Mouse (Mus musculus): ENCODE measurements at regions not wholly inside any gene's neighbourhood (a gene's known extent, or its start where the extent isn't known, plus 50 kb on each side); places are given as distances from the start of the nearest gene placed in this dataset.
A peak's percentile ranks its signal among the peaks of the same experiment; 100 is the strongest.

DNA sequence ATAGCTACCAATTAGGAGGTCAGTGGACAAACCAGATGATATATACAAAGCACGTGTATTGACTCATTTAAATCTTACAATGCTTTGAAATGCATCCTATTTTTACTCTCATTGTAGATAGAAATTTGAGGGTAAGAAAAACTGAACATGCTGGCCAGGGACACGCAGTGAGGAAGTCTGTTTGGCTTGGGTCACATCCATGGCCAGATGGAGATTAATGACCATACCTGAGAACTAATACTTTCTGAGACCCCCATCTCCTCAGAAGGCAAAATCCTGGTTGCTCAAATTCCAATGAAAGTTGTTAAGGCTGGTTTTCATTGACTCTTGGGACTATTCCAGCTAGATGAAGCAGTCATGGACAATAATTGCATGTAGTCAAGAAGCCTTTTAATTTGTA, 850.3 kb downstream of the Gsdmc2 start:
- no peak for DNase-seq (ENCODE audit: low read depth)

DNA sequence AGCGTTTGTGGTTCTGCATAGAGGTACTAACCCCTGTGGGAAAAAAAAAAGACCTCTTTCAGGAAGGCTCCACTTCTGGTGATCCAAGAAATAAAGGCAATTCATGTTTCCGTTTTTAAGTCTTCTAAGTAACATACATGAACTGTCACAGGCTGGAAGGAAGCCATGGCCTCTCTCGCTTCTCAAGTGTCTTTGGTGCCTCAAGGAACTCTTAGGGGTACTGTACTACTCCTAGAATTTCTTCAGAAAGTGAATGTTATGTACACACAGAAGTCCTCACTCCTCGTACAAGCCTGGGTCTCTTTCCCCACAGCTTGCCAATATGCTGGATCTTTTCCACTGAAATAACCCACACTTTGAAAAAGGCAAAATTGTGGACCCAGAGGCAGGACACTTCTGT, 858.1 kb downstream of the Gsdmc2 start:
- no peak for DNase-seq (ENCODE audit: low read depth)

DNA sequence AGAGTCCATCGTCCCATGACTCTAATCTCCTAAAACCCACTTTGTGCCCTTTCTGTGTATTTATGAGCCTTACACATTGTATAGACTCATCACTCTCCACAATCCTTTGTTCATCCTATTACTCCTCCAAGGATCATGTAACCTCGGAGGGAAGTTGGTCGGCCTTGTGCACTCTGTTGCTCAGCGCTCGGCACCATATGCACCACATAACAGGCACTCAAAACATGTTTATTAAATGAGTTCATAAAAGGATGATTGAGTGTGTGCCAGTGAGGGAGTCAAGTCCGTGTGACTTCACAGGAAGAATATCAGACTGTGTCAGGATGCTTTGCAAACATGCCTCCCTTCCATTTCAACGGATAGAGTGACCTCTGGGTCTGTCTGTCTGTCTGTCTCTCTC, 858.8 kb downstream of the Gsdmc2 start:
- no peak for DNase-seq (ENCODE audit: low read depth)

DNA sequence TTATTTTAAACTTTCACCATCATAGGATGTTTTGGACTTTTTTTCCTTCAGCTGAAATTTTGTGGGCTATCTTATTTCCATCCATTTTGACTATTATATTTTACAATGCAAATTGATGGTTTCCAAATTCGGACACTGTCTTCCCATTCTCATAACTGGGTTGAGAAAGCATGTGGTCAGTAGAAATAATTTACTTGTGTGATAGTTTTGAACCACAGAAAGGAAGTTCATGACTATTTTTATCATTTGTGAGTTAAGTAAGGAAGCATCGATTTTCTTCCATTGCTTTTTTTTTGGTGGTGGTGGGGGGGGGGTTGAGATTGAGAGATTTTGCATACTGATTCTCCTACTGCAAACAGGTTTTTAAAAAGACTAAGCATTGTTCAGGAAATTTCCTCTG, 874.4 kb downstream of the Gsdmc2 start:
- DNase-seq (ENCODE audit: low read depth): no peak

DNA sequence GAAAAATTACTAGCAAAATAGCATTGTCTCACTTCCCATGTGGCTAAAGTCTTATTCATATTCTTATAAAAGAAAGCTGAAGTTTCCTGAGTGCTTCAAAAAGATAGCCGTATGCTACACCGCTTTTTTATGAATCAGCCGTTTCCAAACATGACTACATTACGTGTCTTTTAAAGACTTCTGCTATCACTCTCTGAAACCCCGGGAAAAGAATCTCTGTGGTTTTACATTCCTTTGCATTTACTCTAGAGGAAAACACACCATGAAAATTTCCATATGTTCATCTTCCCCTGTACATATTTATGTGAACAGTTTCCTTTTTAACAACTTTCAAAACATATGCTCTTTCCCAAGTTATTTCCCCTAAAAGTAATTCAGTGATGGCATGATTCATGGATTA, 882.3 kb downstream of the Gsdmc2 start:
- DNase-seq (ENCODE audit: low read depth): peak; percentile 69

DNA sequence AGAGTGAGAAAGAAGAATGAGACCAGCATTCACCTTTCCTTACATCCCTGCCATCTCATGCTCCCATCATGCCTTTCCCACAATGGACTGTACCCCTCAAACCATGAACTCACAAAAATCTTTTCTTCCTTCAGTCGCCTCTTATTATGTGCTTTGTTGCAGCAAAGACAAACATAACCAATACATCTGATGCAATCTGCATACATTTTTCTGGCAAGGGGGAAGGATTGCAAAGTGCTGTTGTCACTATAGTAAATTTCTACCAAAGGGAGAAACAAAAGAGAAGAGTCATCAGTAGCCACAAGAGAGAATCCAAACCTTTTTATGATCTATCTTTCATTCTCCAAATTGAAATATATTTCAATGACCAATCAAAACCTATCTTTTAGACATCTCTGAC, 884.4 kb downstream of the Gsdmc2 start:
- DNase-seq (ENCODE audit: low read depth): no peak

DNA sequence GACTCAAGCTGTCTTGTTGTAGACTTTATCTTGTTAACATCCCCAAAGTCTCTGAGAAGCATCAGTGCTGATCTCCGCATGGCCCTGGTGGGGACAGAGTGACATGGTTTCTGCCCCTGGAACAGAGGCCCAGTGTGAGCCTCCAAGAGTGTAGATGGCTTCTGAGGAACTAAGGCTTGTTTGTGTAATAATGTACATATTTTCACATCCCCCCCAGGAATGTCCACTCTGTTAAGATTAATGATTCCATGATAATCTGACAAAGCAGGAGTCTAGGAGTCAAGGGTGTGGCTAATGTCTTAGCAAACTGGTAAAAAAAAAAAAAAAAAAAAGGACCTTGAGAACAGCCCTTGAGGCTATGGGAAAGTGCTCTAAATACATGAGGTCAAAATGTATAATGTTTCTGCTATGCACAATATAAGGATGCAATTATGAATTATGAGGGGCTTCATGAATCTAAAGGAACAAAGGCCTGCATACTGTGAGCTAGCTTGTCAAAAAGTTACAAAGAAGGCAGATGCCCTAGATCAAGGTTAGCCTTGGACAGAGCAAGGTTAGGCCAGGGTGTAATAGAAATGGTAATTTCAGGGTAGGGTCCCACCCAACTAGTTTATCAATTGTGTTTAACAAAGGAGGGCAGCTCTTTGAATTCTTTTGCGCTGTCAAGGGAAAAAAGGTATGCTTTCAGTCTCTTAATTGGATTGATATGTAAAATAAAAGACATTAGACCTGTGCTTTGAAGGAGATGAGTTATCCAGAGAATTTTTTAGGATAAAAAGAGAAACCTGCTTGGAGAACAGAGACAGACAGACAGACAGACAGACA, 886.3 kb downstream of the Gsdmc2 start:
- DNase-seq (ENCODE audit: low read depth): no peak

DNA sequence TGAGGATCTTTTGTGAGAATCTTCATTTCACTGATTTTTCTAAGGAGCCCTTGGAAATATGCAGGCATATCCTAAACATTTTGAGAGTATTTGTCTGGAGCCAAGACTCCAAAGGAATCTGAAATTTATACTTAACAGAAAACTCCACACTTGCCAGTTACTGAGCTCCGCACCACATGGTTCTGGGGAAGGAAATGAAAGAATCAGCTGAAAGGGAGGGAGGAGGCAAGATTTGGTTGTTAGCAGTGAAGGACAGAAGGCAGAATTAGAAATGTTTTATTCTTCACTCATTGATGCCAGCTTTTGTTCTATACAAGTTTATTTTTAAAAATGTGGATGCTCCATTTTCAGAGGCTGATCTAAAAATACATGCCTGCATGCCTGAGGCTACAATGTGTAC, 890.1 kb downstream of the Gsdmc2 start:
- DNase-seq (ENCODE audit: low read depth): no peak

DNA sequence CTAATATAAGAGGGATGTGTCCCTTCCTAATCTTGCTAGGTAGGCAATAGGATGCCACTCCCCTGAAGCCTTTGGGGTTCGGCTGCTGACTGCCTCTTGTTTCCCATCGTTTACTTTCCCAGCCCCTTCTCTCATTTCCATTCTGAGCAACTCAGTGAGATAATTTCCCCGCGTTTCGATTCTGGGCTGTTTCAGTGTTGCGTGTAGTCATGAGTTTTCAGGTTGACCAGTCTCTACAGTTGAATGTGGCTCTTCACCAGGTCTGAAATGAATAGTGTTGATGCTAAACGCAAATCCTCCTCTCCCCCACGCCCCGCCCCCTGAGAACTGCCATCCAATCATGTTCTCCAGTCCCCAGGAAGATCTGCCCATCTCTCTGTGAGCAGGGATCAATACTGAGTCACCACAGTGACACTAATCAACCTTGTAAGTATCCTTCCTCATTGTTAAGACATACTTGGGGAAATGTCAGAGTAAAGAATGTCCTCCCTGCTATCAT, 890.6 kb downstream of the Gsdmc2 start:
- DNase-seq (ENCODE audit: low read depth): no peak

DNA sequence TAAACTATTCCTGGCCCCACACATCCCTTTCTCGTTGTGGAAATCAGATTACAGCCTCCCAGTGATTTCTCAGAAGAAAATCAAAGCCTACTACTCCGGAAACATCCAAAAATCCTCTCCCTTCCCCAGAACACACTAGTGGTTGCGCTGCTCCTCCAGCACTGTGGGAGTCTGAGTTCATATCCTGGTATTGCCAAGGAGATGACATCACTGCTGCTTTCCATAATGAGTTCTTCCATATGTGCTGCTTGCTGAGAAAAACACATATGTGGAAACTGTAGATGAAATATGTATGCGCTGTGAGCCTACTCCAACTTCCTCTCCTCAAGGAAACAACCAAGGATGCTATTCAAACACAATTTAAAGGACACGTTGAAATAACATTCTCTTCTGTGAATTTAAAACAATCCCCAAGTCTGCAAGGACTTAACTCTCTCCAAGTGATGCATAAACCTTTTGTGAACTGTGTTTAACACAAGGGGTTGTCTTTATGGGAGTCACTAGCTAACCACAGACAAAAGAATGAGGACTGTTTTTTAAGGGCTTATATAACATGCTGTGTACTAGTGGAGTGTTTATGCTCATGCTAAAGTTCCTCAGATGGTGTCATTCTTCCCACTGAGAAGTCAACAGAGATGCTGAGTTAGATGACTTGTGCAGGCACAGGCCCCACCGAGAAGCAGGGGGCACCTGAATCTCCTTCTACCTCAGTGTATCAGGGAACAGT, 891.6 kb downstream of the Gsdmc2 start:
- peak; percentile 56 for DNase-seq (ENCODE audit: low read depth)

DNA sequence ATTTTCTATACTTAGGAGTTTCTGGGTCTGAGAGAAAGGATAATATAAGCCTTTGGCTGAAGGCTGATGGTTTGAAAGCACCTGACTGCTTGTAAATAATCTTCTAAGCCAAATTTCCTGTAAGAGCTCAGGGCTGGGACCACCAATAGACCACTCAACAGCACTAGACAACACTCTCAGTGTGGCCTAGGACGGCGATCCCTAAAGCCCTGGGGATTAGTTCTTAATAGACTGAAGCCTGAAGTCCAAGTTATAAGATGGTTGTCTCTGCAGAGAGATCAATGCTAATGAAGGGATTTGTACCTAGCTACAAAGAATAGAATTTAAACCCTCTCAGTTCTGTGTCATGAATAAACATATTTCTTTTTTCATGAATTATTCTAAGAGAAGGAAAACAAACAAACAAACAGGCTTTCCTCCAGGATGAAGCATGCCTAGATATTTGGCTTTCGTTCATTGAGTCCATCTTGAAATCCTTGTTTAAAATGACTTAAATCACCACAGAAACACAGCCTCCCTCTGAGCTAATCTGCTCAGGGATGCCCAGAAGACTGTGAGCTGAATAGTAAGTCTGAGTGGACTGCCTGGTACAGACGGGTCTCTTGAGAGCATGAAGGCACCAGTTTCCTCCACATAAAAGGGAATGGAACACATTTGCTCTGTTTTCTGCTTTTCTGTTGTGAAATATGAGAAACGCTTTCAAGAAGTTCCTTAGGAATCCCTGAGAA, 892.3 kb downstream of the Gsdmc2 start:
- no peak for DNase-seq (ENCODE audit: low read depth)

DNA sequence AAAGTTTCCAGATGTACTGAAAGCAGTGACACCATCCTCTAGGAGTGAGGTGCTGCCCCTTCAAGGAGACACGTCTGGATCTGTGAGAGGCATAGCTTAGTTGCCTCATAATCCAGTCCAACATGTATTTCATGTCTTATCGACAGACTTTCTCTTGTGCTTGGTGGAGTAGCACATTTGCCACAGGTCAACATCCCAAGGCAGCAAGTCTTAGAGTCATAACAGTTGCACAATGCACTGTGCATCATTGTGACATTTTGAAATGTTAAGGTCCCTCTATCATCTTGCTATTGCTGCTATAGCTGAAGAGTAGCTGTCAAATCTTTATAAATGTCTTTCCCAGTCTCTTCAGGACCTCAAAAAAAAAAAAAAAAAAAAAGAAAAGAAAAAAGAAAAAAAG, 905.6 kb downstream of the Gsdmc2 start:
- DNase-seq (ENCODE audit: low read depth): no peak

DNA sequence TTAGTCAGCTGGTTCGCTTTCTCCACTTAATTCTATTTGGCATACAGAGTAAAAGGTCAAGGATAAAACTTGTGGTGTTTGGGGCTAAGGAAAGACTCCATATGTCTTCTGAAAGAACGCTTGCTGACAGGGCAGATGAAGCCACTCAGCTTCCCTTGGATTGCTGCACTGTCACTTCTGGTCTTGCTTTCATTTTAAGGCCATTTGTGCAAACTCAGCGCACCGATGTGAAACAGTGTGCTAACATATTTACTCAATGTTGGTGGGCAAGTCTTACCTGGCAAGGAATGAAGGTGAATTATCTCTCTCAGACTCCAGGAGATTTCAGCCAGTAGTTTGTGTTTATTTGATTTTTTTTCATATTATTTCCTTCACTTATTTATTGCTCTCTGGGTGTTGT, 907.2 kb downstream of the Gsdmc2 start:
- no peak for DNase-seq (ENCODE audit: low read depth)

DNA sequence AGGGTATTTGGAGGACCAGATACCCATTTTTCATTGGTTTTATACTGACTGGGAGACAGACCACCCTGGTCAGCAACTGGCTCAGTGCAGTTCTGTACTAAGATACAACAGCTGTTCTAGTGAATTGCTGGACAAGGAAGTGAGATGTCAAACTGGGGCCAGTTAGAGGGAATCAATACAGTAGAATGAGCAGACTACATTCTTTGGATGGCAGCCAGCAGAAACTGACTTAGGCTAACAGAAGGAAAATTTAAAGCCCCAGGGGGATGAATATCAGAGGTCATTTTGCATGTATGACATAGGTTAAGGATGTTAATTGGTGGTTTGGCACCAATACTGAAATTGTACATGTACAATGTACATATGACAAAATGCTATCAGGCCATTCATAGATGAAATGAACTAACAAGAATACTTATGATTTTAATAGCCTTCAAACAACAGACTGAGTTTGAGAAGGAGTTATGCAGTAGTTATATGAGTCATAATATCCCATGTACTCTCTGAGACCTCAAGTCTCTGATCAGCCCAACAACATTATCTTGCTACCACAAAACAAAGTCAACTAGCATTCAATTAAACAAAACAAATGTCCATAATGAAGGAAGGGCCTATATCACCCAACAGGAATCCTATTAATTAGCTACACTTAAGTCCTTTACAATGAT, 910.3 kb downstream of the Gsdmc2 start:
- peak; percentile 83 for DNase-seq (ENCODE audit: low read depth)

DNA sequence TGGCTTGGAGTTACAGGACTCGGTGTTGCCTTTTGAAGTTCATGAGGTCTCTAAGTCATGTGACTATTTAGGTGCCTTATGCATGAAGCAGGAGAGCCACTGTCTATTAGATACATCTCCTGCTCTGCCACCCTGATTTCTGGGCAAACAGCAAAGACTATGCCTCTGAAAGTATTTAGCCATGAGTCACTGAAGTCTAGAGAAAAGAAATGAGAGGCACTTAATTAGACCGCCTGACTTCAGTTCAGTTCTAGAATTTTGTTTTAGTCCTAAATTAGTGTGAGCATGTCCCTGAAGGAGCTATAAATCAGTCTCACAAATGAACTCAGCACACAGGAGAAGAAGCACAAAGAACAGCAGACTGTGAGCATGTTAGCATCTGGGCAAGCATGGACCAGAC, 924.5 kb downstream of the Gsdmc2 start:
- peak; percentile 25 for DNase-seq (ENCODE audit: low read depth)

DNA sequence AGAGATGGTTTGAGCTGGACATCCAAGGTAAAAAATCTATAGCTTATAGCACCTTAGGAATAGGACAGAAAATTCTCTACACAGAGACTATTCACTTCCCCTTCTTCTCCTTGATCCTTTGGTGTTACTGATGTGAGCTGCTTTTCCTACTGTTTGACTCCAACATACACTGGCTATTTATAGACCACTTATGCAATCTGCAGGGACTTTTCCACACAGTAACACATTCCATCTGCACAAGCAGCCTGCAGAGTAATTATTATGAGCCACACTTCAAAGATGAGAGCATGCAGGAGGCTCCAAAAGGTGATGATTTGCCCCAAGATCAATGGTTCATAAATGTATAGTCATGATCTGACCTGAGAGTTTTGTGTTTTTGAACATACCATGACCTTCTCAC, 925.7 kb downstream of the Gsdmc2 start:
- peak; percentile 41 for DNase-seq (ENCODE audit: low read depth)

DNA sequence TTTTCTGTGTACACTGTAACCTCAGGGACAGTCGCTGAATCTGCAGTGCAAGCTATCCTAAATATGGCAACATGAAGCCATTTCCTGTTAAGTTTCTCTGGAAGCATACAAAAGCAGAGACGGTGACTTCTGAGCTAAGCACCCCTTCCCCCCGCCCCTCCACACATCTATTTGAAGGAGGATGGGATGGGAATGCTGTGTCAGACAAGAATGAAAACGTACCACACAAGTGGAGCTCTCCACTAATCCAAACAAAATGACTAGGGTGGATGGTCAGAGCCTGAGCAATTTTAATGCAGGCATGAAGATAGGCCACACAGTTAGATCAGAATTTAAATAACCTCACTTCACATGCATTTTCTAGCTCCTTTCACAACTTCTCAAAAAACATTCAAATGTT, 936.6 kb downstream of the Gsdmc2 start:
- no peak for DNase-seq (ENCODE audit: low read depth)

DNA sequence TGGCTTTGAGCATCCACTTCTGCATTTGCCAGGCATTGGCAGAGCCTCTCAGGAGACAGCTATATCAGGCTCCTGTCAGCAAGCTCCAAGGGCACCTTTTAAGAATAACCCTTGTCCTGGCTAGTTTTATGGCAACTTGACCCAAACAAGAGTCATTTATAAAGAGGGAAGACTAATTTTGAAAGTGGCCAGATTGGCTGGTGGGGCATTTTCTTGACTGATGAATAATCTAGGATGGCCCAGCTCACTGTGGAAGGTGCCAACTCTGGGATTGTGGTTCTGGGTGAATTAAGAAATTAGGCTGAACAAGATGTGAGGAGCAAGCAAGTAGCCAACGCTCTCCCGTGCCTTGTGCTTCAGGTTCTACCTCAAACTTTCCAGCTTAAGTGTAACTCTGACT, 937.8 kb downstream of the Gsdmc2 start:
- no peak for DNase-seq (ENCODE audit: low read depth)

DNA sequence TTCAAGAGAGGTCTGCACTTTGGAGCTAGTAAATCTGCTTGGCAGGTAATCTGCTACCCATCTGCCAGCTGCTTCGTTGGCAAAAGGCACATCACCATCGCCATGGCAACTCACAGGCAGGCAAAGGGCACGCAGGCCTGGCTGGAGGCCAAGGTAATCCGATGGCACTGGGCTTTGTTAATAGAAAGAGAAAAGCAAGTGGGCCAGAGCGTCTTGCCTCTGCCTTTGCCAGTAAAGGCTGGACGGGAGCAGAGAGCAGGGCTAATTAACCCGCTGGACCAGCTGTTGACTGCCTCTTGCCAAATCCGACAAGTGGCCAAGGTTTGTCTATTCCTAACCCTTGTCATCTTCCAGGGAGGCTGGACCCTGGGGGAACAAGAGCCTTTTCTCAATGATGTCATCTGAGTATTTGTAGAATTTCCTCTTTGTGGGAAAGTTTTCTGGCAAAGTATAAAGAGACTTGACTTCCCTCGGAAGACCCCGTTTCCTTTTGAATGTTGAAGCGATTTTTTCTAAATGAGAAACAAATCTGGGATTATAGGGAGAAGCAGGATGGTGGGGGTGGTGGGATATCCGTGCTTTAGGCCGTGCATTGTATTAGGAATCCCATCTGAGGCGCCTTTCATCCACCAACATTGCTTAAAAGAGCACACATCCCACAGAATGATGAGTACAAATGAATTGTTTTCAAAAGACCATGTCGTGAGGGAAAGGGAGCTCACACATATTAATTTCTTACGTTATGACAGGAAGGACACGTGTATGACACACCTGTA, 941.7 kb downstream of the Gsdmc2 start:
- peak; percentile 39 for DNase-seq (ENCODE audit: low read depth)

DNA sequence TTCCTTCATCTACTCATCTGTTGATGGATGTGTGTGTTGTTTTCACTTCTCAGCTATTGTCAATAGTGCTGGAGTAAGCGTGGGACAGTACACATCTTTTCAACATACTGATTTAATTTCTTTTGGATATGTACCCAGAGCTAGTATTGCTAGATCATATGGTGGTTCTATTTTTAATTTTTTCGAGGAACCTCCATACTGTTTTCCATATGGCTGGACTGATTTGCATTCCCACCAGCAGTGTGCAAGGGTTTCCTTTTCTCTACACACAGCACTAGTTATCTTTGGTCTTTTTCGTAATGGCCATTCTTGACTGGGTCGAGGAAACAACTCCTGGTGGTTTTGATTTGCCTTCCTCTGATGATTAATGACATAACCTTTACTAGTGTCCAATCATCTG, 943.0 kb downstream of the Gsdmc2 start:
- DNase-seq (ENCODE audit: low read depth): no peak

DNA sequence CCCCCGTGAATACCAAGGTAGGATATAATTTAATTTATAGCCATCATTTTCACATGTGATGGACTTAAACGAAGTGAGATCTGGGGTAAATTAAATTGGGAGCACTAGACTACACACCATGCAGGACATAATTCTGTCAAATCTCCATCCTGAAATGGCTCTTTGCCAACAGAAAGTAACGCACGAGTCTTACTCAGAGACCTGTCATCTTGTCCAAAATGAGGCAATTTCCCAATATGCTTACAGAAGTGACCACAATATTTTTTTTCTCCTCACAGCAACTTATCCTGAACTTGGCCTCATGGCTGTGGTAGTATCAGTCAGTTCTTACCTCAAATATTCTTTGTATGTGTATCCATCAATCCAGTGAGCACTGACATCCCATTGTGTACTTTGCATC, 955.2 kb downstream of the Gsdmc2 start:
- DNase-seq (ENCODE audit: low read depth): peak; percentile 77

All from NIH3T3 (cell line).